Mouse (Mus musculus): ENCODE measurements at regions not wholly inside any gene's neighbourhood (a gene's known extent, or its start where the extent isn't known, plus 50 kb on each side); places are given as distances from the start of the nearest gene placed in this dataset.

DNA sequence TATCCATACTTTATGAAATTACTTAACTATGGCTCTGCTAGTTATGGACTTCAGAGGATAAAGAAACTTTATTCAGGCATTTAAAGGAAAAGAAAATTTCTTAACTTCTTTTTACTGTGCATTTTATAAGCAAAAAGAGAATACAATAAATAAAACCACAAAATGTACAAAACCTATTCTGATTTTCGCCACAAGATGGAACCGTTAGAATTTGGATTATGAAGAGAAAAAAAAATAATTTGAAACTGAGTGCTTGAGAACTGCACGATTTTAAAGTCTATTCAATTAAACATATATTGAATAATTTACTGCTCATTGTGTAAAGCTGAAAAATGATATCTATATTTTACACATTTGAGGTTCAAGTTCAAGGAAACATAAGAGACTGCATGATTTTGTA is 196.4 kb downstream of the Gm6377 start:
- TF ChIP-seq CTCF (IDR thresholded peaks at IDR 0.05): no peak
- TF ChIP-seq EP300 (IDR thresholded peaks at IDR 0.05): no peak

All from lung, postnatal 0 days (tissue).